Mouse (Mus musculus) liver, embryonic 16.5 days (tissue): ENCODE results near the gene St3gal2. TPM values are rescaled to one million over a fixed set of nuclear protein-coding genes. Genes with fewer than 3 reads are reported as not detected.

Source experiments
- ATAC-seq: fragments of 200-750 bp; cut with Nextera tagmentation; 2 replicates; pipeline ENCODE4 v1.8.0; 2017; ENCODE audit warnings: low read depth, mild to moderate bottlenecking, moderate number of reproducible peaks, moderate library complexity
- H3K27ac ChIP-seq: fragments of 300-500 bp; sonication (generic); 2 replicates; pipeline ENCODE4 v1.5.1; 2014; ENCODE audit warnings: mild to moderate bottlenecking, low read length
- H3K27me3 ChIP-seq: fragments of 300-500 bp; sonication (generic); 2 replicates; pipeline ENCODE4 v1.6.1; 2014; ENCODE audit warnings: low read depth, low read length, mixed read lengths; ENCODE audit not compliant: control insufficient read depth, insufficient read depth
- H3K36me3 ChIP-seq: fragments of 300-500 bp; sonication (generic); 2 replicates; pipeline ENCODE4 v1.6.1; 2014; ENCODE audit warnings: mild to moderate bottlenecking; ENCODE audit not compliant: control insufficient read depth, insufficient read depth
- H3K4me1 ChIP-seq: fragments of 300-500 bp; sonication (generic); 2 replicates; pipeline ENCODE4 v1.6.1; 2014; ENCODE audit warnings: low read depth, low read length, mixed read lengths; ENCODE audit not compliant: control insufficient read depth
- H3K4me2 ChIP-seq: fragments of 300-500 bp; sonication (generic); 2 replicates; pipeline ENCODE4 v1.6.1; 2014; ENCODE audit warnings: low read depth, low read length, mixed read lengths
- H3K4me3 ChIP-seq: fragments of 300-500 bp; sonication (generic); 2 replicates; pipeline ENCODE4 v1.5.1; 2014; ENCODE audit warnings: low read depth, mild to moderate bottlenecking, low read length
- H3K9ac ChIP-seq: fragments of 300-500 bp; sonication (generic); 2 replicates; pipeline ENCODE4 v1.6.1; 2014; ENCODE audit warnings: low read depth, low read length
- H3K9me3 ChIP-seq: fragments of 300-500 bp; sonication (generic); replicated peaks from 2 replicates; pipeline ENCODE4 v1.6.1; 2016; ENCODE audit warnings: low read length; ENCODE audit not compliant: control insufficient read depth
- WGBS: fragments of 180-500 bp; shearing (Covaris S2); extraction: QIAGEN DNeasy Blood & Tissue Kit; methylation state at CpG from one replicate; pipeline ENCODE4 v1.1.7; 2014; ENCODE audit not compliant: insufficient replicate concordance; 5-methylcytosine and 5-hydroxymethylcytosine counted together
- polyA plus RNA-seq: library from polyadenylated mRNA; unstranded; fragments of >200 nt; fragmentation: Nextera tagmentation; extraction: Ambion mirVana; gene quantifications from 2 replicates; pipeline ENCODE4 v1.2.1, GENCODE M21; 2015

Gene St3gal2
- polyA plus RNA-seq, 1 experiment from 2014 or later = 23.7 TPM

DNA sequence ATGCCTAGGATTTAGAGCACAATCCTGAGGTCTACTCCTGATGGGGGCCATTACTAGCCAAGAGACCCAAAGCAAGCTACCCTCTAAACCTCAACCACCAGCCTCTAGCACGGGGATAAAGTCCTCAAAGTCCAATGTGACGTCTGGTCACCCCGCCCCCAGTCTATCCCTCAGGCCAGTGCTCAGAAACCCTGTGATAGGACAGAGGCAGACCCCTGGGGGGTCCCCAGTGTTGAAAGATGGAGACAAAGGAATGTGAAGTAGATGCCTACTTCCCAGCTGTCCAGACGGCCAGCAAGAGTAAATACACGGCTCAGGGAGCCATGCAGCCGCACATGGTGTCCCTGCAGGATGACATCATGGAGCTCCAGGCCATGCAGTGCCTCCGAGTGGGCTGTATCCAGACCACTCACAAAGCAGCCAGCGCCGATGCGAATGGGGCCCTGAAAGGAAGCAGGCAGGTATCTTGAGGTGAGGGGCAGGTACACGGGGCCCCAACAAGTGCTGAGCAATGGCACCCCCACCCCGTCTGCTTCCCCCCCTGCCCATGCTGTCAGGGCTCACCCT, 29.7 kb upstream of the St3gal2 start:
- WGBS = 69% methylated on average over 12 of the region's 12 CpGs
- H3K27ac ChIP-seq = no peak overlapping the region
- H3K4me2 ChIP-seq = no peak overlapping the region
- H3K9me3 ChIP-seq = no peaks in the 10 kb centered on the region
- H3K4me1 ChIP-seq = no peaks in the 10 kb centered on the region; the same call in 1 of the 2 replicates
- 0 out of 2 replicates have a peak, but pooled peaks have one; percentile 23 for ATAC-seq
- no peaks in the 10 kb centered on the region for H3K27me3 ChIP-seq
- no peak overlapping the region for H3K4me3 ChIP-seq
- no peaks in the 10 kb centered on the region for H3K36me3 ChIP-seq
- no peak overlapping the region for H3K9ac ChIP-seq

DNA sequence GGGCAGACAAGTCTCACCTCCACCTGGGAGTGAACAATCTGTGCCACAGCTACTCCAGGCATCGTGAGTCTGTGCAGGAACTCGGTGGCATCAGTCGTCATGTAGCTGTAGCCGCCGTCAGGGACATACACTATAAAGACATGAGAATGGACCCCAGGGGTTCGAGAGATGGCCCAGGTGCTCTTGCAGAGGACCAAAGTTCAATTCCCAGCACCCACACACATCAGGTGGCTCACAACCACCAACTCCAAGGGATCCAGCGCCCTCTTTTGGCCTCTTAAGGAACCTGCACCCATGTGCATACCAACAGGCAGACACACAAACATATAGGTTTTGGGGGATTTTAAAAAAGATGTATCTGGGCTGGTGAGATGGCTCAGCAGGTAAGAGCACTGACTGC, 27.7 kb upstream of the St3gal2 start:
- Histone ChIP-seq H3K36me3 (no peaks in the 10 kb centered on the region), H3K9ac (no peak overlapping the region), H3K9me3 (no peaks in the 10 kb centered on the region), H3K4me2 (no peak overlapping the region), H3K27me3 (no peaks in the 10 kb centered on the region), H3K27ac (no peak overlapping the region), H3K4me1 (no peaks in the 10 kb centered on the region; the same call in 1 of the 2 replicates), H3K4me3 (no peak overlapping the region)
- WGBS = 75% methylated on average over 7 of the region's 7 CpGs
- no peak for ATAC-seq

DNA sequence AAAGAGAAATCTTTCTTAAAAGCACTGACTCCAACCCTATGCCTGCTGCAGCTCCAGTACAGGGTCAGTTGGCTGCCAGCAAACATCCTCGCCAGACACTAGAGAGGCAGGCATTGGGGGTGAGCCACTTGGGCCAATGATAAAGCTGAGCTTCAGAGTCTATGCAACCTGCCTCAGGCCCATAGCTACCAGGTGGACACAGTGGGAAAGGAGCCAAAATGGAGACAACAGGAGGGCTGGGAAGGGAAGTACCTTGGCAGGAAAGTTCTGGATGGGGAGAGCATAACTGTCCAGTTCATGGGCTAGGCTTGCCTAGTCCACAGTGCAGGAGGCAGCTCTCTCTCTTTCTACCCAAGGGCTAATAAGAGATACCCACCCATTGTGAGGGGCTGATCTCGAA, 26.8 kb upstream of the St3gal2 start:
- Histone ChIP-seq H3K4me1 (no peaks in the 10 kb centered on the region; the same call in 1 of the 2 replicates), H3K27ac (no peak overlapping the region)
- no peak for ATAC-seq

DNA sequence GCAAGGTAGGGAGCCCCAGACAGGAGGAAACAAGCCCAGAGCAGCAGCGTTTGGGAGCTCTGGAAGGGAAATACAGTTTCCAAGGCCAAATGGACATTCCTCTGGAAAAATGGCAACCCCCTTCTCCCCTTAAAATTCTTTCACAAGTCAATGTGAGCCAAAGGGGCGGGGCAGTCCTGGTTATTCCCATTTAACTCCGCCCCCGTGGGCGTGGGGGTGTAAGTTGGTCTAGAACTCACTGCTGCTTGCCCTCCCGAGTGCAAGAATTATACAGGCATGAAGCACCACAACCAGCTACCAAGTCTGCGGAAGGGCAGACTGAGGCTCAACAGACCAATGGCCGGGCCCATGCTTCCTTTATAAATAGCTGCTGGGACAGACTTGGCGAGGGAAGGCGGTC, 24.9 kb upstream of the St3gal2 start:
- ATAC-seq = no peak
- H3K36me3 ChIP-seq = no peaks in the 10 kb centered on the region; the same call in 1 of the 2 replicates
- 76% methylated on average over 10 of the region's 10 CpGs for WGBS
- no peak overlapping the region for H3K9ac ChIP-seq
- H3K27ac ChIP-seq = no peak overlapping the region
- H3K9me3 ChIP-seq = no peaks in the 10 kb centered on the region
- H3K4me3 ChIP-seq = no peak overlapping the region
- H3K27me3 ChIP-seq = no peaks in the 10 kb centered on the region
- no peaks in the 10 kb centered on the region; the same call in 1 of the 2 replicates for H3K4me1 ChIP-seq
- H3K4me2 ChIP-seq = no peak overlapping the region

More for the DNA sequence above, 26.8 kb upstream of the St3gal2 start:
- H3K27me3 ChIP-seq = no peaks in the 10 kb centered on the region
- H3K4me3 ChIP-seq = no peak overlapping the region
- 83% methylated on average over 2 of the region's 2 CpGs for WGBS
- no peak overlapping the region for H3K4me2 ChIP-seq
- no peak overlapping the region for H3K9ac ChIP-seq
- H3K9me3 ChIP-seq = no peaks in the 10 kb centered on the region
- no peaks in the 10 kb centered on the region for H3K36me3 ChIP-seq

DNA sequence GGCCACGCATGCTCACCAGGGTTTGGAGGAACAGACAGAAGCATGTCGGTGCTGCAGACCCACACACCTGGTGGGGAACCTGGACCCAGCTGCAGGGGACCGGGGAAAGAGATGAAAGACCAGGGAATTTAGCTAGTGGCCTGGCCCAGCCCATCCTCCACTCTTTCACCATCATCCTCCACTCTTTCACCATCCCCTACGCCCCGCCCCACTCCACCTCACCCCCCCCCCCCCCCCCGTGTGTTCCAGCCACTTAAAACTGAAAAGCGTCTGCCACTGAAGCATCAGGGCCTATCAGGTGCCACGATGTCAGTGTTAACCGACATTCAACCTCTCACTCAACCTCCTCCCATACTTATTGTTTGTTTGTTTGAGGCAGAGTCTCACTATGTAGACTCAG, 24.5 kb upstream of the St3gal2 start:
- Histone ChIP-seq H3K4me3 (no peak overlapping the region), H3K36me3 (no peaks in the 10 kb centered on the region; the same call in 1 of the 2 replicates), H3K27ac (no peak overlapping the region), H3K4me1 (no peaks in the 10 kb centered on the region; the same call in 1 of the 2 replicates), H3K9me3 (no peaks in the 10 kb centered on the region), H3K4me2 (no peak overlapping the region), H3K27me3 (no peaks in the 10 kb centered on the region), H3K9ac (no peak overlapping the region)
- 58% methylated on average over 9 of the region's 9 CpGs for WGBS
- ATAC-seq = no peak

DNA sequence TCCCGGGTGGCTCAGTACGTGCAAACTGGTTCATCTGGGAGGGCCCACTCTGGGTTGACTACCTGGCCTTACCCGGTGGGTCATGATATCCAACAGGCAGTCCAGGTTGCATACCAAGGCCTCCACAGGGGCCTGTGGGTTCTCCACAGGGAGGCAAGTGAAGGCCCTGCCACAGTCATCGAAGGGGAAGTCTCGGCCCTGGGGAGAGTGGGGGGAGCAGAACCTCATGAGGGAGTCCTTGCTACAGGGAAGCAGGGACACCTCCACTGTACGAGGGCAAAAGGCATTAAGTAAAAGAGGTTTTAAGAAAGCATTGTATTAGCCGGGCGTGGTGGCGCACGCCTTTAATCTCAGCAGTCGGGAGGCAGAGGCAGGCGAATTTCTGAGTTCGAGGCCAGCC, 23.9 kb upstream of the St3gal2 start:
- Histone ChIP-seq H3K36me3 (no peaks in the 10 kb centered on the region; the same call in 1 of the 2 replicates), H3K27me3 (no peaks in the 10 kb centered on the region), H3K9me3 (no peaks in the 10 kb centered on the region), H3K4me3 (no peak overlapping the region), H3K4me2 (no peak overlapping the region), H3K4me1 (no peaks in the 10 kb centered on the region; the same call in 1 of the 2 replicates), H3K27ac (no peak overlapping the region), H3K9ac (no peak overlapping the region)
- WGBS = 86% methylated on average over 13 of the region's 13 CpGs
- ATAC-seq = no peak

DNA sequence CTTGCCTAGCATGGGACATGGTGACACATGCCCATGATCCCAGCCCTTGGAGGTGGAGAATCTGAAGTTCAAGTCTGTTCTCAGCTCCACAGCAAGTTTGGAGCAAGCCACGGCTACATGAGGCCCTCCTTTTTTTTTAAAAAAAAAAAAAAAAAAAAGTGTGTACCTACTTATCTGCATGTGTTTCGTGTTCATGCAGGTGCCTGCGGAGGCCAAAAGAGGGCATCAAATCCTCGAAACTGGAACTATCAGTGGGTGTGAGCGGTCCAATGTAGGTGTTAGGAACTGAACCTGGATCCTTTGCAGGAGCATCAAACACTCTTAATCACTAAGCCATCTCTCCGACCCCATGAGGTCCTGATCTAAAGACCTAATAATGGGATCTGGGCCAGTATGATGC, 22.2 kb upstream of the St3gal2 start:
- no peak for ATAC-seq
- no peak overlapping the region for H3K27ac ChIP-seq
- no peaks in the 10 kb centered on the region for H3K27me3 ChIP-seq
- H3K9ac ChIP-seq = no peak overlapping the region
- no peak overlapping the region for H3K4me2 ChIP-seq
- H3K4me3 ChIP-seq = no peak overlapping the region
- WGBS = 75% methylated on average over 6 of the region's 6 CpGs
- H3K36me3 ChIP-seq = no peaks in the 10 kb centered on the region; the same call in 1 of the 2 replicates
- H3K4me1 ChIP-seq = peaks cover 7% of the 10 kb centered on the region
- no peaks in the 10 kb centered on the region for H3K9me3 ChIP-seq

DNA sequence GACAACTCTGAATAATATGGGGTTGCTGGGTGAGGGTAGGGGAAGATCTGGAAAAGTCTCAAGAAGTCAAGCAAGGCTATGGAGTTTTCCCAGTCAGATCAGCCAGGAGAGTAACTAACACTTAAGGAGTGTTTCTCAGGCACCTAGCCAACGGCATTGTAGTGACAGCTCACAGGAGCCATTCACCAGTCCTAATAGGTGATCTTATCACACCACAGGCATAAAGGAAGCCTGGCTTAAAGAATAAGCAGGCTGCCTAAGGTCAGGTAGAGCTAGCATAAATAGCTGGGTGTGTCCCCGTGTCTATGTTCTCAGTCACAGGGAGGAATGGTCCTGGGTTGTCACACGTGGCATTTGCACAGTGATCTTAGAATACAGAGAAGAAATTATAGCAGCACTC, 18.7 kb upstream of the St3gal2 start:
- Histone ChIP-seq H3K4me1 (peaks cover 7% of the 10 kb centered on the region), H3K4me2 (no peak overlapping the region), H3K9ac (no peak overlapping the region), H3K27me3 (no peaks in the 10 kb centered on the region), H3K4me3 (no peak overlapping the region), H3K36me3 (no peaks in the 10 kb centered on the region; the same call in 1 of the 2 replicates), H3K27ac (no peak overlapping the region), H3K9me3 (no peaks in the 10 kb centered on the region)
- 55% methylated on average over 3 of the region's 3 CpGs for WGBS
- ATAC-seq = no peak

DNA sequence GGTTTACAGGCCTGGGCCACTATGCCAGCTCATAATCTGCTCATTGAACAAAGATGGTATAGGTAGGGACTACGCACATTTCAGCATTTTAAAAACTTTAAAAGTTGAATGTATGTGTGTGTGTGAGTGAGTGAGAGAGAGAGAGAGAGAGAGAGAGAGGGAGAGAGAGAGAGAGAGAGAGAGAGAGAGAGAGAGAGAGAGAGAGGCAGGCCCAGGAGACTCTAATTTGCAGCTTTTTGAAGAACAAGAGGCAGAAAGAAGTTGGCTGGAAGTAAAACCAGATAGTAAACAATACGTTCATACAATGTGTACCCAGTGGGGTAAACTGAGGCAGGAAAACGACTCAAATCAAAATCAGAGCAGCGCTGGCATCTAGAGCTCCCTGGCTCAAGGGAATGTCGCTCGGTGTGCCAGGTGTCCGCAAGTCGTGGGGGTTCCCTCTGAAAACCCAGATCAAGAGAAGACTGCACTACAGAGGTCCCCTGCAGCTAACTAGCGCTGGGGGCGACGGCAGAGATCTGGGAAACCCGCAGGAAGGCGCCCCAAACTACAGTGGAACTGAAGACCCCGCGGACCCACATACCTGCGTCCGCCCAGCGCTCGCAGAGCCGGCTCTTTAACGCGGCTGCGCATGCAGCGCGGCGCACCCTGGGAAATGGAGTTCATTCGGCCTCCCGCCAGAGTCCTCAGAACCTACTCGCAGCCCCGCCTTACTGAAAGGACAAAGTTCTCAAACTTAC, 17.7 kb upstream of the St3gal2 start, which contains the start of gene Fuk:
TSS of gene Fuk (minus strand) at position 650 of the 740 bp plus-strand sequence.
- peak within 1 kb of the TSS; percentile 86 for H3K4me3 ChIP-seq
- peak; percentile 98 for ATAC-seq
- peaks cover 7% of the 10 kb centered on the region for H3K4me1 ChIP-seq
- H3K4me2 ChIP-seq = peak within 1 kb of the TSS; percentile 83
- H3K9me3 ChIP-seq = no peaks in the 10 kb centered on the region
- H3K36me3 ChIP-seq = no peaks in the 10 kb centered on the region; the same call in 1 of the 2 replicates
- peak within 1 kb of the TSS; percentile 80 for H3K9ac ChIP-seq
- 3% methylated on average over 30 of the region's 30 CpGs for WGBS
- no peak within 1 kb of the TSS for H3K27ac ChIP-seq
- H3K27me3 ChIP-seq = no peaks in the 10 kb centered on the region
